Mouse (Mus musculus): Measurements from ENCODE around the gene Nkapd1.

- TF ChIP-seq GATA1 (IDR thresholded peaks at IDR 0.05; ENCODE audit: low read length) (no peak), TAL1 (IDR thresholded peaks at IDR 0.05; ENCODE audit: low read length) (peak; percentile 32; the same call in 2 of the 3 replicates)
These were observed 20.3 kb downstream of the Nkapd1 start for GRCm38 (mm10) chr9:50596973-50597372.
